8 mouse cellular contexts compared by ENCODE assay signal in genomic region chr11:115813507-115814296, GRCm38 (mm10). TPM values are rescaled to one million over a fixed set of nuclear protein-coding genes. Genes with fewer than 3 reads are reported as not detected.
DNase-seq lines count a peak whose midpoint lies in the region; ATAC-seq and TF ChIP-seq lines count a peak whose summit lies in the region.

Caskin2 (minus strand) TSS chr11:115813639.

- H3K27me3 ChIP-seq in forebrain, embryonic 16.5 days (replicated peaks; ENCODE audit: control insufficient read depth, insufficient read depth, low read length): no peaks in the 10 kb centered on the region
- no peaks in the 10 kb centered on the region for H3K27me3 ChIP-seq in lung, embryonic 14.5 days (ENCODE audit: insufficient read depth, low read length)
- H3K27me3 ChIP-seq in thymus, adult 2 months (ENCODE audit: control insufficient read depth, insufficient read depth, low read length): no peaks in the 10 kb centered on the region

- H3K36me3 ChIP-seq in ES-E14 (ENCODE audit: control insufficient read depth, insufficient read depth, low read length, poor library complexity, severe bottlenecking): peaks cover 13% of the 10 kb centered on the region
- H3K36me3 ChIP-seq in forebrain, embryonic 16.5 days (ENCODE audit: control insufficient read depth, insufficient read depth): peaks cover 3% of the 10 kb centered on the region; the same call in 1 of the 2 replicates
- peaks cover 32% of the 10 kb centered on the region for H3K36me3 ChIP-seq in lung, embryonic 14.5 days (ENCODE audit: insufficient read depth)
- H3K36me3 ChIP-seq in thymus, adult 2 months (ENCODE audit: control insufficient read depth, insufficient read depth, low read length): no peaks in the 10 kb centered on the region

- H3K4me3 ChIP-seq in ES-E14 (ENCODE audit: insufficient read depth in 1 of 2, low read depth in 1 of 2, low read length in 2 of 2, poor library complexity in 1 of 2, severe bottlenecking in 1 of 2): peak within 1 kb of the TSS; percentile 91 to 94
- H3K4me3 ChIP-seq in forebrain, embryonic 16.5 days (replicated peaks; ENCODE audit: low read length): peak within 1 kb of the TSS; percentile 98
- peak within 1 kb of the TSS; percentile 84 for H3K4me3 ChIP-seq in layer of hippocampus, adult 2 months
- peak within 1 kb of the TSS; percentile 86 for H3K4me3 ChIP-seq in lung, embryonic 14.5 days (ENCODE audit: low read depth, low read length)
- H3K4me3 ChIP-seq in olfactory bulb, adult 2 months (ENCODE audit: insufficient read depth, low read depth, low read length): peak within 1 kb of the TSS; percentile 76
- H3K4me3 ChIP-seq in thymus, adult 2 months (ENCODE audit: control insufficient read depth, insufficient read depth, low read length): peak within 1 kb of the TSS; percentile 67

- peak; percentile 98 for DNase-seq in ES-E14 (ENCODE audit: low read depth, low spot score)
- DNase-seq in cerebellum, adult 11-12 months: peak; percentile 95
- DNase-seq in heart, postnatal 36 days: peak; percentile 94 to 95
- peak; percentile 87 to 89 for DNase-seq in layer of hippocampus, adult 2 months (ENCODE audit: low spot score in 2 of 2)
- DNase-seq in lung, embryonic 14.5 days: peak; percentile 98
- peak; percentile 97 for DNase-seq in thymus, adult 2 months

- intact Hi-C loops in heart, postnatal 36 days (cut with DNase I): loop anchor here (1.0 to 5.0 kb wide), 4 partner anchors 45 to 186 kb away; partner anchors contain the start of genes Myo15b and Slc25a19

- ATAC-seq in forebrain, embryonic 16.5 days: peak; percentile 87
- ATAC-seq in lung, embryonic 14.5 days (ENCODE audit: insufficient read depth): peak; percentile 88

- peak; percentile 91 for TF ChIP-seq CTCF in layer of hippocampus, adult 2 months (conservative IDR thresholded peaks at IDR 0.05)
- peak; percentile 99 for TF ChIP-seq CTCF in lung, embryonic 14.5 days (IDR thresholded peaks at IDR 0.05; ENCODE audit: low read depth)
- peak; percentile 97 for TF ChIP-seq CTCF in olfactory bulb, adult 2 months (IDR thresholded peaks at IDR 0.05; ENCODE audit: insufficient read depth, low read depth, low read length)
- TF ChIP-seq CTCF in thymus, adult 2 months (IDR thresholded peaks at IDR 0.05; ENCODE audit: borderline replicate concordance, control insufficient read depth, extremely low read depth, insufficient read depth, low read length, poor library complexity): peak; percentile 98

- peak; percentile 12; the same call in 1 of the 2 replicates for TF ChIP-seq POLR2A in olfactory bulb, adult 2 months (IDR thresholded peaks at IDR 0.05; ENCODE audit: insufficient read depth, low read depth, low read length)
- TF ChIP-seq POLR2A in thymus, adult 2 months (IDR thresholded peaks at IDR 0.05; ENCODE audit: control insufficient read depth, extremely low read depth, insufficient read depth, low read length, poor library complexity): peak; percentile 31; the same call in 1 of the 2 replicates

- H3K9me3 ChIP-seq in ES-E14 (ENCODE audit: control insufficient read depth, insufficient read depth, low read depth, low read length): no peaks in the 10 kb centered on the region
- H3K9me3 ChIP-seq in forebrain, embryonic 16.5 days (ENCODE audit: control insufficient read depth, low read length): no peaks in the 10 kb centered on the region
- H3K9me3 ChIP-seq in lung, embryonic 14.5 days (ENCODE audit: low read depth, low read length): no peaks in the 10 kb centered on the region

- H3K4me1 ChIP-seq in ES-E14 (ENCODE audit: control insufficient read depth in 2 of 2, insufficient read depth in 2 of 2, low read length in 2 of 2, poor library complexity in 1 of 2): peaks cover 3 to 20% of the 10 kb centered on the region in 2 experiments; a peak in 2 of 4 replicates
- H3K4me1 ChIP-seq in forebrain, embryonic 16.5 days (replicated peaks; ENCODE audit: control insufficient read depth, insufficient read depth, low read length): peaks cover 42% of the 10 kb centered on the region
- H3K4me1 ChIP-seq in lung, embryonic 14.5 days (ENCODE audit: insufficient read depth): peaks cover 34% of the 10 kb centered on the region
- H3K4me1 ChIP-seq in olfactory bulb, adult 2 months (ENCODE audit: control insufficient read depth, insufficient read depth, low read length): peaks cover 22% of the 10 kb centered on the region
- peaks cover 26% of the 10 kb centered on the region for H3K4me1 ChIP-seq in thymus, adult 2 months (replicated peaks; ENCODE audit: control insufficient read depth, insufficient read depth, low read length)

- in situ Hi-C loops in ES-E14 (cut with MboI; ENCODE audit: low sequenced_read_pairs in 2 of 2, unreplicated experiment in 2 of 2): no loop called here

- under 1% methylated on average over 41 of the region's 44 CpGs for WGBS in forebrain, embryonic 16.5 days
- under 1% methylated on average over 43 of the region's 44 CpGs for WGBS in lung, embryonic 14.5 days
- under 1% methylated on average over 44 of the region's 44 CpGs for whole genome bisulfite sequencing in olfactory bulb, adult 2 months
- WGBS in thymus, adult 2 months: under 1% methylated on average over 44 of the region's 44 CpGs

- no peak within 1 kb of the TSS for H3K27ac ChIP-seq in ES-E14 (ENCODE audit: insufficient read depth, low read depth, low read length, poor library complexity, severe bottlenecking)
- peak within 1 kb of the TSS; percentile 42; the same call in 1 of the 2 replicates for H3K27ac ChIP-seq in forebrain, embryonic 16.5 days (ENCODE audit: low read length)
- peak within 1 kb of the TSS; percentile 86 for H3K27ac ChIP-seq in layer of hippocampus, adult 2 months
- H3K27ac ChIP-seq in lung, embryonic 14.5 days (ENCODE audit: low read depth): peak within 1 kb of the TSS; percentile 87
- H3K27ac ChIP-seq in olfactory bulb, adult 2 months (ENCODE audit: insufficient read depth, low read depth, low read length): 0 out of 2 replicates have a peak within 1 kb of the TSS, but pooled peaks have one; percentile 12
- no peak within 1 kb of the TSS for H3K27ac ChIP-seq in thymus, adult 2 months (ENCODE audit: control insufficient read depth, insufficient read depth, low read length)

- peak within 1 kb of the TSS; percentile 92 for H3K9ac ChIP-seq in ES-E14 (ENCODE audit: insufficient read depth, low read depth, low read length, poor library complexity, severe bottlenecking)
- H3K9ac ChIP-seq in forebrain, embryonic 16.5 days (replicated peaks; ENCODE audit: low read depth, low read length): peak within 1 kb of the TSS; percentile 92
- H3K9ac ChIP-seq in lung, embryonic 14.5 days: peak within 1 kb of the TSS; percentile 86

- H3K4me2 ChIP-seq in forebrain, embryonic 16.5 days (ENCODE audit: low read length): peak within 1 kb of the TSS; percentile 84
- H3K4me2 ChIP-seq in lung, embryonic 14.5 days: peak within 1 kb of the TSS; percentile 95

TF ChIP-seq in ES-E14, 5 proteins besides CTCF, POLR2A, EP300 and RAD21:
- TF ChIP-seq ZNF384 (IDR thresholded peaks at IDR 0.05; ENCODE audit: low read depth, low read length): peak; percentile 99
- TF ChIP-seq CHD2 (IDR thresholded peaks at IDR 0.05; ENCODE audit: low read depth, low read length): peak; percentile 56; the same call in 1 of the 2 replicates
- no peak for TF ChIP-seq MAFK (IDR thresholded peaks at IDR 0.05; ENCODE audit: insufficient read depth, low read depth, low read length)

RNA-seq across cellular contexts. Expression of gene Caskin2, which starts in this region (rescaled TPM):
- total RNA-seq in ES-E14 (2012; rRNA removed): 9.6 and 10.5 TPM in 2 replicates
- 9.1 and 11.2 TPM in 2 replicates for polyA plus RNA-seq in forebrain, embryonic 16.5 days (2015; fragmentation: Nextera tagmentation; extraction: Ambion mirVana)
- 10 to 100 TPM; 48.6 to 50.6 TPM for total RNA-seq in heart, postnatal 36 days (2021)
- total RNA-seq in layer of hippocampus, adult 2 months (2021): 10 to 100 TPM; 17.7 to 19.7 TPM
- polyA plus RNA-seq in lung, embryonic 14.5 days (2014; fragmentation: Nextera tagmentation; extraction: Ambion mirVana): 21.0 and 23.0 TPM in 2 replicates
- not detected in 2 replicates for polyA plus RNA-seq in olfactory bulb, adult 2 months (2012; ENCODE audit: insufficient read depth, insufficient read length, low replicate concordance, missing spikeins)
- 13.7 and 15.4 TPM in 2 replicates for polyA plus RNA-seq in thymus, adult 2 months (2012; rRNA removed)

Comparison
In these comparisons a context has a peak if more than half of its experiments do, and no peak if none do; other contexts are left out.
1. RNA of gene Caskin2 (polyA plus RNA-seq): 21.0 to 23.0 TPM in lung, embryonic 14.5 days, 13.7 to 15.4 TPM in thymus, adult 2 months and 9.1 to 11.2 TPM in forebrain, embryonic 16.5 days; not detected in olfactory bulb, adult 2 months; every median in the first group is over 10 times any median in the second.
2. H3K27ac ChIP-seq: peak in forebrain, embryonic 16.5 days (single experiment), layer of hippocampus, adult 2 months (single experiment), lung, embryonic 14.5 days (single experiment) and olfactory bulb, adult 2 months (single experiment); none in ES-E14 (single experiment) and thymus, adult 2 months (single experiment).
3. Peak in every context shown above with its lines, with median percentiles within 50 percentile points of each other: DNase-seq, H3K4me3 ChIP-seq, H3K9ac ChIP-seq and CTCF ChIP-seq.